Comparison of ENCODE assay signal across 25 mouse cellular contexts in the genomic region with DNA sequence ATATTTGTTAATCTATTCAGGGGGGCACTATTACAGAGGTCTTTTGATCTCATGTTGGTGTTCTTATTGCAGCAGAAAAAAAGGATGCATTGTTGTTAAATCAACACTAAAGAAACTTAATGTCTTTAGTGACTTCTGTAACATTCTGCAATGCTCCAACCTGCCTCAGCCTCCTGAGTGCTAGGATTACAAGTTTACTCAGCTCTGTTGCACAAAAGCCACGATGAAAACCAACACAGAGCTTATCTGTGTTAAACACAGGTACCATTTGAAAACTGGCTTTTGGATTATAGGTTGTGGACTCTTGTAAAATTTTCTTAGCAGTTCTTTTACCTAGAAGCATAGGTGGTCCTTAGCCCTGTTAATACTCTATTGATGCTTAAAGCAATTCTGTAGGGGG. TPM values are rescaled to one million over a fixed set of nuclear protein-coding genes. Genes with fewer than 3 reads are reported as not detected.
DNase-seq lines count a peak whose midpoint lies in the region; ATAC-seq and TF ChIP-seq lines count a peak whose summit lies in the region.
"Had no signal": no experiment of that assay in that cellular context is flagged by ENCODE, and none has a peak within 500 bp of the region (broad histone marks: within the 10 kb centered on the region; RNA-seq: fewer than 3 reads in every experiment).

No protein-coding gene starts in this region.

- H3K27ac ChIP-seq in liver, embryonic 13.5 days: peak overlapping the region; percentile 60; the same call in 1 of the 2 replicates
- H3K27ac ChIP-seq in liver, embryonic 11.5 days (ENCODE audit: low read depth, low read length): no peak overlapping the region
- H3K27ac ChIP-seq in MEL (ENCODE audit: control insufficient read depth, low read depth, low read length): no peak overlapping the region
- no peak overlapping the region for H3K27ac ChIP-seq in heart, embryonic 12.5 days (ENCODE audit: poor library complexity, severe bottlenecking)
- H3K27ac ChIP-seq: embryonic facial prominence, embryonic 10.5 days; embryonic facial prominence, embryonic 12.5 days; forebrain, embryonic 13.5 days; forebrain, embryonic 15.5 days had no signal

- no peak for TF ChIP-seq POLR2A in MEL (IDR thresholded peaks at IDR 0.05; ENCODE audit: control insufficient read depth in 1 of 2, insufficient read depth in 1 of 2, low read depth in 1 of 2, low read length in 2 of 2, poor library complexity in 1 of 2)

- peak overlapping the region; percentile 31; the same call in 1 of the 2 replicates for H3K9ac ChIP-seq in liver, embryonic 13.5 days
- no peak overlapping the region for H3K9ac ChIP-seq in liver, embryonic 11.5 days (ENCODE audit: low read depth, low read length)
- no peak overlapping the region for H3K9ac ChIP-seq in MEL (ENCODE audit: control insufficient read depth, low read depth, low read length, poor library complexity, severe bottlenecking)
- H3K9ac ChIP-seq in heart, embryonic 12.5 days: no peak overlapping the region
- H3K9ac ChIP-seq: embryonic facial prominence, embryonic 12.5 days; forebrain, embryonic 13.5 days; forebrain, embryonic 15.5 days; forebrain, postnatal 0 days had no signal

- ATAC-seq in liver, embryonic 13.5 days (ENCODE audit: low read depth): peak; percentile 36; the same call in 1 of the 2 replicates
- ATAC-seq in liver, embryonic 11.5 days (replicated peaks; ENCODE audit: low FRiP score): no peak
- peak; percentile 46 for ATAC-seq in megakaryocyte progenitor cell, adult 5-6 weeks (replicated peaks; ENCODE audit: poor library complexity)
- ATAC-seq in heart, embryonic 12.5 days (ENCODE audit: insufficient number of reproducible peaks, low FRiP score): no peak
- ATAC-seq: CD4-positive, CD25-positive, alpha-beta regulatory T cell, adult 4 months; forebrain, embryonic 13.5 days; forebrain, embryonic 15.5 days; forebrain, postnatal 0 days had no signal

- no peak for DNase-seq in liver, embryonic 13.5 days
- no peak for DNase-seq in liver, embryonic 11.5 days (ENCODE audit: low spot score)
- DNase-seq in A20 (ENCODE audit: low read depth, low spot score) (peak; percentile 53), MEL (ENCODE audit: low read depth, low spot score) (no peak)
- DNase-seq in frontal cortex, adult 2 months (ENCODE audit: extremely low spot score in 1 of 2, low spot score in 1 of 2): no peak
- DNase-seq in adrenal gland, postnatal 14 days: no peak
- DNase-seq: adrenal gland, adult 2 months; adrenal gland, postnatal 10 days; adrenal gland, postnatal 36 days; B cell, adult 2 months; cerebellum, adult 11-12 months; cerebellum, adult 2 months; cerebellum, adult 9-10 months; cerebellum, postnatal 10 days; cerebellum, postnatal 25 days; forebrain, postnatal 0 days had no signal

- TF ChIP-seq EP300 in MEL (IDR thresholded peaks at IDR 0.05; ENCODE audit: low read depth in 1 of 2, low read length in 2 of 2): no peak; a peak in 1 of 4 replicates

- TF ChIP-seq RAD21 in MEL (IDR thresholded peaks at IDR 0.05; ENCODE audit: low read depth, low read length): no peak

- no peaks in the 10 kb centered on the region for H3K36me3 ChIP-seq in liver, embryonic 13.5 days
- no peaks in the 10 kb centered on the region for H3K36me3 ChIP-seq in liver, embryonic 11.5 days (ENCODE audit: control insufficient read depth, insufficient read depth, low read length)
- peaks cover 0 to 30% of the 10 kb centered on the region in 2 experiments; a peak in 3 of 4 replicates for H3K36me3 ChIP-seq in MEL (ENCODE audit: control insufficient read depth in 1 of 2, insufficient read depth in 2 of 2, low read length in 2 of 2)
- no peaks in the 10 kb centered on the region for H3K36me3 ChIP-seq in heart, embryonic 12.5 days
- H3K36me3 ChIP-seq: embryonic facial prominence, embryonic 10.5 days; embryonic facial prominence, embryonic 12.5 days; forebrain, embryonic 15.5 days had no signal

- H3K4me1 ChIP-seq in liver, embryonic 13.5 days (replicated peaks): peaks cover 75% of the 10 kb centered on the region
- peaks cover 28% of the 10 kb centered on the region for H3K4me1 ChIP-seq in liver, embryonic 11.5 days (replicated peaks; ENCODE audit: control insufficient read depth, insufficient read depth, low read length)
- peaks cover 10 to 13% of the 10 kb centered on the region in 2 experiments for H3K4me1 ChIP-seq in MEL (ENCODE audit: control insufficient read depth in 1 of 2, insufficient read depth in 2 of 2, low read length in 2 of 2)
- H3K4me1 ChIP-seq in heart, embryonic 12.5 days (replicated peaks): 0 out of 2 replicates have a peak, but pooled peaks cover 6% of the 10 kb centered on the region
- H3K4me1 ChIP-seq: embryonic facial prominence, embryonic 12.5 days; forebrain, embryonic 13.5 days had no signal

- no peak for TF ChIP-seq CTCF in MEL (IDR thresholded peaks at IDR 0.05 in 2 of 3, conservative IDR thresholded peaks at IDR 0.05 in 1 of 3; ENCODE audit: control insufficient read depth in 1 of 3, insufficient read depth in 1 of 3, low read depth in 2 of 3, low read length in 3 of 3, poor library complexity in 1 of 3, severe bottlenecking in 1 of 3)

- no peak overlapping the region for H3K4me2 ChIP-seq in liver, embryonic 13.5 days
- H3K4me2 ChIP-seq in liver, embryonic 11.5 days: no peak overlapping the region
- no peak overlapping the region for H3K4me2 ChIP-seq in heart, embryonic 12.5 days
- H3K4me2 ChIP-seq: embryonic facial prominence, embryonic 12.5 days; forebrain, embryonic 13.5 days; forebrain, embryonic 15.5 days had no signal

- WGBS in liver, embryonic 13.5 days (ENCODE audit: insufficient replicate concordance): 13% methylated on average over 1 of the region's 1 CpGs
- WGBS in liver, embryonic 11.5 days: 39% methylated on average over 1 of the region's 1 CpGs
- WGBS in heart, embryonic 12.5 days: 72% methylated on average over 1 of the region's 1 CpGs

- no peaks in the 10 kb centered on the region for H3K9me3 ChIP-seq in liver, embryonic 13.5 days (replicated peaks)
- H3K9me3 ChIP-seq in liver, embryonic 11.5 days (ENCODE audit: control insufficient read depth, low read length): no peaks in the 10 kb centered on the region
- no peaks in the 10 kb centered on the region for H3K9me3 ChIP-seq in MEL (replicated peaks; ENCODE audit: insufficient read depth, low read length)
- no peaks in the 10 kb centered on the region for H3K9me3 ChIP-seq in heart, embryonic 12.5 days (replicated peaks)
- H3K9me3 ChIP-seq: embryonic facial prominence, embryonic 10.5 days; embryonic facial prominence, embryonic 12.5 days; forebrain, embryonic 13.5 days; forebrain, embryonic 15.5 days; G1E had no signal

- H3K79me2 ChIP-seq in MEL (ENCODE audit: control insufficient read depth, insufficient read depth, low read length, poor library complexity): peaks cover 45% of the 10 kb centered on the region

- no peaks in the 10 kb centered on the region for H3K27me3 ChIP-seq in liver, embryonic 13.5 days
- no peaks in the 10 kb centered on the region for H3K27me3 ChIP-seq in liver, embryonic 11.5 days (replicated peaks; ENCODE audit: control insufficient read depth, insufficient read depth, low read length)
- no peaks in the 10 kb centered on the region for H3K27me3 ChIP-seq in MEL (ENCODE audit: control insufficient read depth in 1 of 2, insufficient read depth in 2 of 2, low read length in 2 of 2)
- H3K27me3 ChIP-seq in heart, embryonic 12.5 days (replicated peaks): no peaks in the 10 kb centered on the region
- H3K27me3 ChIP-seq: CH12.LX; embryonic facial prominence, embryonic 12.5 days; forebrain, embryonic 13.5 days; forebrain, embryonic 15.5 days had no signal

- no peak overlapping the region for H3K4me3 ChIP-seq in liver, embryonic 13.5 days (replicated peaks)
- no peak overlapping the region for H3K4me3 ChIP-seq in liver, embryonic 11.5 days (ENCODE audit: low read depth, low read length)
- H3K4me3 ChIP-seq in MEL (ENCODE audit: control insufficient read depth in 1 of 2, insufficient read depth in 1 of 2, low read depth in 2 of 2, low read length in 2 of 2): no peak overlapping the region
- no peak overlapping the region for H3K4me3 ChIP-seq in heart, embryonic 12.5 days
- H3K4me3 ChIP-seq: embryonic facial prominence, embryonic 10.5 days; embryonic facial prominence, embryonic 12.5 days; forebrain, embryonic 13.5 days; forebrain, embryonic 15.5 days had no signal

RNA-seq across cellular contexts. Expression of a gene that starts 19.3 kb away (rescaled TPM):
- polyA plus RNA-seq in liver, embryonic 13.5 days (2015; fragmentation: Nextera tagmentation; extraction: Ambion mirVana): 73.6 and 91.4 TPM in 2 replicates
- 74.2 and 82.2 TPM in 2 replicates for polyA plus RNA-seq in liver, embryonic 11.5 days (2014; fragmentation: Nextera tagmentation; extraction: Ambion mirVana)
- total RNA-seq in MEL (2012; rRNA removed): 20.3 and 23.1 TPM in 2 replicates
- polyA plus RNA-seq in MEL (2012; ENCODE audit: insufficient read depth in 1 of 2, insufficient read length in 2 of 2, low read depth in 1 of 2, low replicate concordance in 2 of 2, missing spikeins in 1 of 2): 100 to 1,000 TPM in 1 of 2 experiments, 10 to 100 TPM in 1; 52.0 to 127 TPM
- 105 and 107 TPM in 2 replicates for total RNA-seq in megakaryocyte progenitor cell, adult 5-6 weeks (2015)
- total RNA-seq in megakaryocyte progenitor cell, adult 5-6 weeks (2017): 42.0 and 51.7 TPM in 2 replicates
- 37.8 and 42.9 TPM in 2 replicates for polyA plus RNA-seq in frontal cortex, adult 2 months (2012; rRNA removed)
- polyA plus RNA-seq in heart, embryonic 12.5 days (2016; fragmentation: Nextera tagmentation; extraction: Ambion mirVana): 106 and 107 TPM in 2 replicates
- 56.0 and 59.9 TPM in 2 replicates for total RNA-seq in adrenal gland, postnatal 14 days (2021)

RNA-seq across cellular contexts. Expression of a gene that starts 41.1 kb away (rescaled TPM):
- 12.7 and 15.4 TPM in 2 replicates for polyA plus RNA-seq in liver, embryonic 13.5 days (2015; fragmentation: Nextera tagmentation; extraction: Ambion mirVana)
- 11.4 and 13.4 TPM in 2 replicates for polyA plus RNA-seq in liver, embryonic 11.5 days (2014; fragmentation: Nextera tagmentation; extraction: Ambion mirVana)
- 6.3 and 7.8 TPM in 2 replicates for total RNA-seq in MEL (2012; rRNA removed)
- polyA plus RNA-seq in MEL (2012; ENCODE audit: insufficient read depth in 1 of 2, insufficient read length in 2 of 2, low read depth in 1 of 2, low replicate concordance in 2 of 2, missing spikeins in 1 of 2): 1 to 10 TPM in 1 of 2 experiments, not detected in 1; 6.8 TPM
- 10.1 and 12.5 TPM in 2 replicates for total RNA-seq in megakaryocyte progenitor cell, adult 5-6 weeks (2015)
- total RNA-seq in megakaryocyte progenitor cell, adult 5-6 weeks (2017): 9.9 and 11.9 TPM in 2 replicates
- polyA plus RNA-seq in frontal cortex, adult 2 months (2012; rRNA removed): 31.3 and 32.1 TPM in 2 replicates
- 14.7 and 16.1 TPM in 2 replicates for polyA plus RNA-seq in heart, embryonic 12.5 days (2016; fragmentation: Nextera tagmentation; extraction: Ambion mirVana)
- total RNA-seq in adrenal gland, postnatal 14 days (2021): 19.5 and 20.8 TPM in 2 replicates

RNA-seq across cellular contexts. Expression of a gene that starts 42.0 kb away (rescaled TPM):
- 0.71 and 1.0 TPM in 2 replicates for polyA plus RNA-seq in liver, embryonic 13.5 days (2015; fragmentation: Nextera tagmentation; extraction: Ambion mirVana)
- polyA plus RNA-seq in liver, embryonic 11.5 days (2014; fragmentation: Nextera tagmentation; extraction: Ambion mirVana): 0.48 and 0.65 TPM in 2 replicates
- total RNA-seq in MEL (2012; rRNA removed): 1.3 and 2.0 TPM in 2 replicates
- polyA plus RNA-seq in MEL (2012; ENCODE audit: insufficient read depth in 1 of 2, insufficient read length in 2 of 2, low read depth in 1 of 2, low replicate concordance in 2 of 2, missing spikeins in 1 of 2): 1 to 10 TPM in 1 of 2 experiments, not detected in 1; 1.3 TPM
- 0.39 TPM in 1 of 2 replicates, not detected in the other for total RNA-seq in megakaryocyte progenitor cell, adult 5-6 weeks (2015)
- total RNA-seq in megakaryocyte progenitor cell, adult 5-6 weeks (2017): 0.14 and 0.92 TPM in 2 replicates
- 1.3 TPM in 2 replicates for polyA plus RNA-seq in frontal cortex, adult 2 months (2012; rRNA removed)
- 0.36 and 0.54 TPM in 2 replicates for polyA plus RNA-seq in heart, embryonic 12.5 days (2016; fragmentation: Nextera tagmentation; extraction: Ambion mirVana)
- 0.48 and 1.1 TPM in 2 replicates for total RNA-seq in adrenal gland, postnatal 14 days (2021)

Comparison
In these comparisons a context has a peak if more than half of its experiments do, and no peak if none do; other contexts are left out.
1. ATAC-seq: peak in liver, embryonic 13.5 days (single experiment) and megakaryocyte progenitor cell, adult 5-6 weeks (single experiment); none in liver, embryonic 11.5 days (single experiment) and heart, embryonic 12.5 days (single experiment).